Mouse (Mus musculus) megakaryocyte-erythroid progenitor cell, adult 5 weeks (primary cell): ENCODE measurements around the gene Inpp5d. TPM values are rescaled to one million over a fixed set of nuclear protein-coding genes. Genes with fewer than 3 reads are reported as not detected.

Source experiments
- polyA plus RNA-seq: library from polyadenylated mRNA; stranded (reverse); fragments of >175 nt; gene quantifications from 2 replicates; pipeline ENCODE4 v1.2.3, GENCODE M21; 2012

The Inpp5d gene
- 82.9 and 93.1 TPM in 2 replicates for polyA plus RNA-seq

DNA sequence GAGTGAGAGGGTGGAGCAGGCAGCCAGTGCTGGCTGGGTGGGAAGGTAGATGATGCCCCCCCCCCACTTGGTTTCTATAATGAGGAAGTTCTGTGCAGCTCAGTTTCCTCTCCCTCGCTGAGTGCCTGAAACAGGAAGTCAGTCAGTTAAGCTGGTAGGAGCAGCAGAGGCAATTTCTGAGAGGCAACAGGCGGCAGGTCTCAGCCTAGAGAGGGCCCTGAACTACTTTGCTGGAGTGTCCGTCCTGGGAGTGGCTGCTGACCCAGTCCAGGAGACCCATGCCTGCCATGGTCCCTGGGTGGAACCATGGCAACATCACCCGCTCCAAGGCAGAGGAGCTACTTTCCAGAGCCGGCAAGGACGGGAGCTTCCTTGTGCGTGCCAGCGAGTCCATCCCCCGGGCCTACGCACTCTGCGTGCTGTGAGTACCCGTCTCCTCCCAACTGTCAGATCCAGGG, at the start of gene Inpp5d:
Gene Inpp5d, plus strand, starts transcription at position 102 of the 458 bp plus-strand sequence.

GRCm38 (mm10) chr1:87573800-87574215, 46.3 kb upstream of the Inpp5d start, which contains the start of gene Ngef:
Ngef (minus strand) TSS chr1:87573870.

DNA sequence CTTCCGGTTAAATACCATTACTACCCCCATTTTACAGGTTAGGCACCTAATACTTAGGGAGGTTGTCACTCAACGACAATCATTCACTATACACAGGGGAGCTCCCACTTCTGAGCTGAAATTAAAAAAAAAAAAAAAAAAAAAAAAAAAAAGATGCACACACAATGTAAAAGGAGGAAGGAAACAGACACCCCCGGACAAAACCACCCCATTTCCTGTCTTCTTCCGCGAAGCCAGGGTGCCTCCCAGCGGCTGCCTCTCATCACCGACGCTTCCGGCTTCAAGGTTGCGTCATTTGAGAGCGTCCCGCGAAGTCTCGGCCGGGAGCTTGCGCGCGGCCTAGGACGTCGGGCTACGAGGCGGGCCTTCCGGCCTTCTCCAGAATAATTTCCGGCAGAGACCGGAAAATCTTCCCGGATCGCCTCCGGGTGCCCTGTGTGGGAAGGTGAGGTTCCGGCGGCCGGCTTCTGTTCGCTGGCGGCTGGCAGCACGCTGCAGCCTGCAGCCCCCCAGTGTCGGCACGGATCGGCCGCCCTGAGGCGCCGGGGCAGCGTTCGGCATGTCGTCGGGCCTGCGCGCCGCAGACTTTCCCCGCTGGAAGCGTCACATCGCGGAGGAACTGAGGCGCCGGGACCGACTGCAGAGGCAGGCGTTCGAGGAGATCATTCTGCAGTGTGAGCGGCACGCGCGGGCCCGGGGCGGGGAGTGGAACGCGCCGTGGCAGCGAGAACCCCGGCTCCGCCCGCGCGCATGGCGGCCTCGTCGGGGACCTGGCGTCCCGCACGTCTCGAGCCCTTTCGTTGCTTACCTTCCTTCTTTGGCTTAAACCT, 135.7 kb downstream of the Inpp5d start, which contains the start of gene Atg16l1:
Gene Atg16l1, plus strand, starts transcription at position 230 of the 830 bp plus-strand sequence.

Other genes with a start within 250 kb of the Inpp5d start
- not detected in 2 replicates for gene Kcnj13, start 225.6 kb upstream of the Inpp5d start, polyA plus RNA-seq
- gene Snorc, start 150.0 kb upstream of the Inpp5d start, polyA plus RNA-seq, result not detected in 2 replicates
- gene Neu2, start 110.4 kb upstream of the Inpp5d start, polyA plus RNA-seq, result not detected in 2 replicates
- 0.02 TPM in 1 of 2 replicates, not detected in the other for gene Ngef, start 46.4 kb upstream of the Inpp5d start, polyA plus RNA-seq
- gene Atg16l1, start 135.6 kb downstream of the Inpp5d start, polyA plus RNA-seq, result 8.1 and 10.2 TPM in 2 replicates
- 0.02 and 0.16 TPM in 2 replicates for gene Sag, start 183.4 kb downstream of the Inpp5d start, polyA plus RNA-seq
- gene Dgkd, start 233.0 kb downstream of the Inpp5d start, polyA plus RNA-seq, result 20.3 and 21.1 TPM in 2 replicates